Mouse (Mus musculus): ENCODE results near the gene Pacsin2. TPM values are rescaled to one million over a fixed set of nuclear protein-coding genes. Genes with fewer than 3 reads are reported as not detected.
A peak's percentile ranks its signal among the peaks of the same experiment; 100 is the strongest.
"Not testable (repeated sequence)": the region's sequence is repeated elsewhere in the genome, so short reads cannot be mapped to it uniquely, and the experiment has no call there.

Pacsin2 gene
- polyA plus RNA-seq, 1 experiment from 2014 or later: 63.8 TPM

GRCm38 (mm10) chr15:83375136-83375535 lies 89.3 kb downstream of the Pacsin2 start:
- H3K9ac ChIP-seq: no peak overlapping the region
- TF ChIP-seq CTCF (IDR thresholded peaks at IDR 0.05; ENCODE audit: low read depth): peak; percentile 65
- DNase-seq (peak; percentile 77), ATAC-seq (ENCODE audit: insufficient read depth) (peak; percentile 47)
- no peaks in the 10 kb centered on the region for H3K4me1 ChIP-seq (ENCODE audit: insufficient read depth)
- 53% methylated on average over 4 of the region's 4 CpGs for WGBS
- no peak overlapping the region for H3K4me2 ChIP-seq
- peaks cover 36% of the 10 kb centered on the region for H3K36me3 ChIP-seq (ENCODE audit: insufficient read depth)
- no peaks in the 10 kb centered on the region for H3K27me3 ChIP-seq (ENCODE audit: insufficient read depth, low read length)
- no peaks in the 10 kb centered on the region for H3K9me3 ChIP-seq (ENCODE audit: low read depth, low read length)
- H3K4me3 ChIP-seq (ENCODE audit: low read depth, low read length): no peak overlapping the region
- no peak overlapping the region for H3K27ac ChIP-seq (ENCODE audit: low read depth)

GRCm38 (mm10) chr15:83374076-83374475 lies 90.3 kb downstream of the Pacsin2 start:
- ATAC-seq (ENCODE audit: insufficient read depth): no peak
- H3K4me3 ChIP-seq (ENCODE audit: low read depth, low read length): no peak overlapping the region
- DNase-seq: no peak
- H3K9me3 ChIP-seq (ENCODE audit: low read depth, low read length): no peaks in the 10 kb centered on the region
- H3K4me2 ChIP-seq: no peak overlapping the region
- H3K27ac ChIP-seq (ENCODE audit: low read depth): no peak overlapping the region
- H3K4me1 ChIP-seq (ENCODE audit: insufficient read depth): no peaks in the 10 kb centered on the region
- no peak for TF ChIP-seq CTCF (IDR thresholded peaks at IDR 0.05; ENCODE audit: low read depth)
- no peak overlapping the region for H3K9ac ChIP-seq
- no peaks in the 10 kb centered on the region for H3K27me3 ChIP-seq (ENCODE audit: insufficient read depth, low read length)
- peaks cover 36% of the 10 kb centered on the region for H3K36me3 ChIP-seq (ENCODE audit: insufficient read depth)

DNA sequence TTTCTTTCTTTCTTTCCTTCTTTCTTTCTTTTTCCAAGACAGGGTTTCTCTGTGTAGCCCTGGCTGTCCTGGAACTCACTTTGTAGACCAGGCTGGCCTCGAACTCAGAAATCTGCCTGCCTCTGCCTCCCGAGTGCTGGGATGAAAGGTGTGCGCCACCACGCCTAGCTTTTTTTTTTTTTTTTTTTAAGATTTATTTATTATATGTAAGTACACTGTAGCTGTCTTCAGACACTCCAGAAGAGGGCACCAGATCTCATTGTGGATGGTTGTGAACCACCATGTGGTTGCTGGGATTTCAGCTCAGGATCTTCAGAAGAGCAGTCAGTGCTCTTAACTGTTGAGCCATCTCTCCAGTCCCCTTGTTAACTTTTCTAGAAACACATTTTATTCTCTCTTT lies 95.7 kb downstream of the Pacsin2 start:
- 79% methylated on average over 4 of the region's 4 CpGs for WGBS
- H3K9ac ChIP-seq; DNase-seq; H3K4me2 ChIP-seq; H3K27ac ChIP-seq (ENCODE audit: low read depth); H3K9me3 ChIP-seq (ENCODE audit: low read depth, low read length); ATAC-seq (ENCODE audit: insufficient read depth); H3K4me3 ChIP-seq (ENCODE audit: low read depth, low read length); H3K4me1 ChIP-seq (ENCODE audit: insufficient read depth); H3K27me3 ChIP-seq (ENCODE audit: insufficient read depth, low read length); H3K36me3 ChIP-seq (ENCODE audit: insufficient read depth): not testable (repeated sequence)

- WGBS: 69% methylated on average over 2 of the region's 2 CpGs
- Histone ChIP-seq H3K27me3 (ENCODE audit: insufficient read depth, low read length) (no peaks in the 10 kb centered on the region), H3K36me3 (ENCODE audit: insufficient read depth) (0 out of 2 replicates have a peak, but pooled peaks cover 4% of the 10 kb centered on the region), H3K4me3 (ENCODE audit: low read depth, low read length) (no peak overlapping the region), H3K9ac (no peak overlapping the region), H3K9me3 (ENCODE audit: low read depth, low read length) (no peaks in the 10 kb centered on the region), H3K27ac (ENCODE audit: low read depth) (no peak overlapping the region), H3K4me1 (ENCODE audit: insufficient read depth) (0 out of 2 replicates have a peak, but pooled peaks cover 6% of the 10 kb centered on the region), H3K4me2 (no peak overlapping the region)
- no peak for TF ChIP-seq CTCF (IDR thresholded peaks at IDR 0.05; ENCODE audit: low read depth)
- peak; percentile 75 for DNase-seq
- no peak for ATAC-seq (ENCODE audit: insufficient read depth)
Observed at GRCm38 (mm10) chr15:83368261-83368660, 96.1 kb downstream of the Pacsin2 start.

- peak overlapping the region; percentile 79 for H3K4me2 ChIP-seq
- WGBS: 11% methylated on average over 56 of the region's 58 CpGs
- 0 out of 2 replicates have a peak overlapping the region, but pooled peaks have one; percentile 20 for H3K9ac ChIP-seq
- peak; percentile 85 for ATAC-seq (ENCODE audit: insufficient read depth)
- peak overlapping the region; percentile 30; the same call in 1 of the 2 replicates for H3K27ac ChIP-seq (ENCODE audit: low read depth)
- DNase-seq: peak; percentile 85
- 0 out of 2 replicates have a peak, but pooled peaks cover under 1% of the 10 kb centered on the region for H3K36me3 ChIP-seq (ENCODE audit: insufficient read depth)
- no peaks in the 10 kb centered on the region for H3K9me3 ChIP-seq (ENCODE audit: low read depth, low read length)
- no peaks in the 10 kb centered on the region for H3K27me3 ChIP-seq (ENCODE audit: insufficient read depth, low read length)
- peak overlapping the region; percentile 39 for H3K4me3 ChIP-seq (ENCODE audit: low read depth, low read length)
- no peak for TF ChIP-seq CTCF (IDR thresholded peaks at IDR 0.05; ENCODE audit: low read depth)
- H3K4me1 ChIP-seq (ENCODE audit: insufficient read depth): 0 out of 2 replicates have a peak, but pooled peaks cover 6% of the 10 kb centered on the region
Observed at GRCm38 (mm10) chr15:83366933-83367552, 97.4 kb downstream of the Pacsin2 start.

GRCm38 (mm10) chr15:83365697-83366096 lies 98.7 kb downstream of the Pacsin2 start:
- H3K4me1 ChIP-seq (ENCODE audit: insufficient read depth): 0 out of 2 replicates have a peak, but pooled peaks cover 6% of the 10 kb centered on the region
- peak; percentile 31; the same call in 1 of the 2 replicates for TF ChIP-seq CTCF (IDR thresholded peaks at IDR 0.05; ENCODE audit: low read depth)
- no peaks in the 10 kb centered on the region for H3K36me3 ChIP-seq (ENCODE audit: insufficient read depth)
- H3K27ac ChIP-seq (ENCODE audit: low read depth): no peak overlapping the region
- H3K27me3 ChIP-seq (ENCODE audit: insufficient read depth, low read length): no peaks in the 10 kb centered on the region
- no peaks in the 10 kb centered on the region for H3K9me3 ChIP-seq (ENCODE audit: low read depth, low read length)
- no peak for ATAC-seq (ENCODE audit: insufficient read depth)
- no peak overlapping the region for H3K9ac ChIP-seq
- no peak overlapping the region for H3K4me3 ChIP-seq (ENCODE audit: low read depth, low read length)
- peak overlapping the region; percentile 79; the same call in 1 of the 2 replicates for H3K4me2 ChIP-seq
- DNase-seq: no peak

GRCm38 (mm10) chr15:83364194-83364593 lies 100.2 kb downstream of the Pacsin2 start:
- ATAC-seq (ENCODE audit: insufficient read depth) (no peak), DNase-seq (no peak)
- Histone ChIP-seq H3K9me3 (ENCODE audit: low read depth, low read length) (no peaks in the 10 kb centered on the region), H3K27ac (ENCODE audit: low read depth) (no peak overlapping the region), H3K4me1 (ENCODE audit: insufficient read depth) (0 out of 2 replicates have a peak, but pooled peaks cover 6% of the 10 kb centered on the region), H3K4me3 (ENCODE audit: low read depth, low read length) (no peak overlapping the region), H3K36me3 (ENCODE audit: insufficient read depth) (no peaks in the 10 kb centered on the region), H3K4me2 (no peak overlapping the region), H3K27me3 (ENCODE audit: insufficient read depth, low read length) (no peaks in the 10 kb centered on the region), H3K9ac (no peak overlapping the region)
- TF ChIP-seq CTCF (IDR thresholded peaks at IDR 0.05; ENCODE audit: low read depth): no peak
- 54% methylated on average over 3 of the region's 3 CpGs for WGBS

- H3K9me3 ChIP-seq (ENCODE audit: low read depth, low read length); ATAC-seq (ENCODE audit: insufficient read depth); H3K27ac ChIP-seq (ENCODE audit: low read depth); H3K9ac ChIP-seq; H3K4me1 ChIP-seq (ENCODE audit: insufficient read depth); H3K4me2 ChIP-seq; DNase-seq; H3K4me3 ChIP-seq (ENCODE audit: low read depth, low read length); H3K27me3 ChIP-seq (ENCODE audit: insufficient read depth, low read length); H3K36me3 ChIP-seq (ENCODE audit: insufficient read depth): not testable (repeated sequence)
- 66% methylated on average over 1 of the region's 1 CpGs for WGBS
Observed at GRCm38 (mm10) chr15:83362813-83363212, 101.6 kb downstream of the Pacsin2 start.

DNA sequence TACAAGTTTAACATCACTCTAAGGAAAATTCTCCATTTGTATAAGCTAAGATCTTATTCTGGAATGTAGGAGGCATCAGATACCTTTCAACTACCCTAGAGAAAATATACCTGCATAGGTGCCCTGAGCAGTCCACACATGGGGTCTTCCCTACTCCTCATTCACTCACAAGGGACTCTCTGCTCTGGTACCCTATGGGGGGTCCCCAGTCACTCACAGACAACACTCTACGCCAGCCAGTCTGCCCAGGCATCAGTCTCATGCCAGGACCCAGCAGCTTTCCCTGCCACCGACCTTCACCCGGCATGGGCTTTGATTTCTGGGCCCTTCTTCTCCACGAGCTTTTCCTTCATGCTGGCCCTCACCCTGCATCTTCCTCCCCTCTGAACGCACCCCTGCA lies 103.5 kb downstream of the Pacsin2 start:
- not testable (repeated sequence) for H3K36me3 ChIP-seq (ENCODE audit: insufficient read depth); H3K9me3 ChIP-seq (ENCODE audit: low read depth, low read length); DNase-seq; H3K4me1 ChIP-seq (ENCODE audit: insufficient read depth); H3K4me2 ChIP-seq; H3K27ac ChIP-seq (ENCODE audit: low read depth); H3K9ac ChIP-seq; H3K4me3 ChIP-seq (ENCODE audit: low read depth, low read length); ATAC-seq (ENCODE audit: insufficient read depth); H3K27me3 ChIP-seq (ENCODE audit: insufficient read depth, low read length)
- WGBS: 65% methylated on average over 5 of the region's 5 CpGs
